Mouse (Mus musculus): ENCODE results near the gene Trpc4ap. TPM values are rescaled to one million over a fixed set of nuclear protein-coding genes. Genes with fewer than 3 reads are reported as not detected.
A peak's percentile ranks its signal among the peaks of the same experiment; 100 is the strongest.
"Not testable (repeated sequence)": the region's sequence is repeated elsewhere in the genome, so short reads cannot be mapped to it uniquely, and the experiment has no call there.

Gene Trpc4ap
- polyA plus RNA-seq, 1 experiment: 105 TPM

GRCm38 (mm10) chr2:155724036-155724435 lies 31.9 kb upstream of the Trpc4ap start:
- Histone ChIP-seq H3K27ac (ENCODE audit: insufficient read depth, low read length) (no peak overlapping the region), H3K4me1 (ENCODE audit: control insufficient read depth, insufficient read depth, low read length) (no peaks in the 10 kb centered on the region), H3K4me3 (ENCODE audit: insufficient read depth, low read length) (no peak overlapping the region)
- TF ChIP-seq CTCF (IDR thresholded peaks at IDR 0.05; ENCODE audit: borderline replicate concordance, insufficient read depth, low read length) (no peak), POLR2A (IDR thresholded peaks at IDR 0.05; ENCODE audit: low read depth, low read length) (no peak)

GRCm38 (mm10) chr2:155720585-155720984 lies 28.4 kb upstream of the Trpc4ap start:
- no peak for TF ChIP-seq CTCF (IDR thresholded peaks at IDR 0.05; ENCODE audit: borderline replicate concordance, insufficient read depth, low read length)
- no peak for TF ChIP-seq POLR2A (IDR thresholded peaks at IDR 0.05; ENCODE audit: low read depth, low read length)
- Histone ChIP-seq H3K4me3 (ENCODE audit: insufficient read depth, low read length) (no peak overlapping the region), H3K4me1 (ENCODE audit: control insufficient read depth, insufficient read depth, low read length) (no peaks in the 10 kb centered on the region), H3K27ac (ENCODE audit: insufficient read depth, low read length) (no peak overlapping the region)

DNA sequence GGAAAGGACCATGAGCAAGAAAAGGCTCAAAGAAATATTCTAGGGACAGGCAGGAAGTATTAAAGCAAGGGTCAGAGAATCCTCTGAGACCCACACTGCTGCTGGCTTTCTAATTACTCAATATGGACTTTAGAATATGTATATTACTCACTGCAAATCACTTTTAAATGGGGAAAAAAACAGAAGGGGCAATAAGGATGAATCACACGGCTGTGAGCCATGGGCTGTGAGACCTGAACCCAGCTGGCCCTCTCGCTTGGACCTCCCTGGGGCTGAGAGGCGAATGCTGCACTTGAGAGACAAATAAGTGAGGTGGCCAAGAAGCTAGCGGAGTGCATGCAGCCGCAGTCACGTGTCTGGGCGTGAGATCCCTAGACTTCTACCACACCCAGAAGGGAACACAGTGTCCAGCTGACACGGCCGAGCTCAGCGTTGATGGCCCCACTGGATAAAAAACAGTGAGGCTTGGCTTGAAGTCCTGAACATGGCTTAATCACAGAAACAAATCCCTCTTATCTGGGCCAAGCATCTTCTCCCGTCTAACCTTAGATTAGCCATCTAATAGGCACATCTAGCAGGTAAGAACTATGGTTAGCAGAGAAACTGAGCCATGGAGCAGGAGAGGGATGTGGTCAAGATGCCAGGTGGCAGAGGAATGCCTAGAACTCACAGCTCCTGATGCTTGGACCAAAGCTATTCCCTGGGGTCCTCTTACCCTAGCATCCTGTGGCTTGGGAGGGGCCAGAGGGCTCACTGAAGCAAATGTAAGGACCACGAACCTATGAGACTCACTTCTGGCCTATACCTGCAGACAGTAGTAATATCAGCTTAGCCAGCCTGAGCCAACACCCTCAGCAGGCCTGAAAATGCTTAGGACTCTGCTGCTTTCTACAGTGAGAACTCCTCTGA lies 25.2 kb upstream of the Trpc4ap start:
- no peak for TF ChIP-seq CTCF (IDR thresholded peaks at IDR 0.05; ENCODE audit: borderline replicate concordance, insufficient read depth, low read length)
- TF ChIP-seq POLR2A (IDR thresholded peaks at IDR 0.05; ENCODE audit: low read depth, low read length): no peak
- Histone ChIP-seq H3K4me3 (ENCODE audit: insufficient read depth, low read length) (no peak overlapping the region), H3K27ac (ENCODE audit: insufficient read depth, low read length) (no peak overlapping the region), H3K4me1 (ENCODE audit: control insufficient read depth, insufficient read depth, low read length) (no peaks in the 10 kb centered on the region)

GRCm38 (mm10) chr2:155710557-155710956 lies 18.4 kb upstream of the Trpc4ap start:
- no peak for TF ChIP-seq POLR2A (IDR thresholded peaks at IDR 0.05; ENCODE audit: low read depth, low read length)
- TF ChIP-seq CTCF (IDR thresholded peaks at IDR 0.05; ENCODE audit: borderline replicate concordance, insufficient read depth, low read length): no peak
- H3K4me3 ChIP-seq (ENCODE audit: insufficient read depth, low read length): no peak overlapping the region
- H3K27ac ChIP-seq (ENCODE audit: insufficient read depth, low read length): no peak overlapping the region
- no peaks in the 10 kb centered on the region for H3K4me1 ChIP-seq (ENCODE audit: control insufficient read depth, insufficient read depth, low read length)

DNA sequence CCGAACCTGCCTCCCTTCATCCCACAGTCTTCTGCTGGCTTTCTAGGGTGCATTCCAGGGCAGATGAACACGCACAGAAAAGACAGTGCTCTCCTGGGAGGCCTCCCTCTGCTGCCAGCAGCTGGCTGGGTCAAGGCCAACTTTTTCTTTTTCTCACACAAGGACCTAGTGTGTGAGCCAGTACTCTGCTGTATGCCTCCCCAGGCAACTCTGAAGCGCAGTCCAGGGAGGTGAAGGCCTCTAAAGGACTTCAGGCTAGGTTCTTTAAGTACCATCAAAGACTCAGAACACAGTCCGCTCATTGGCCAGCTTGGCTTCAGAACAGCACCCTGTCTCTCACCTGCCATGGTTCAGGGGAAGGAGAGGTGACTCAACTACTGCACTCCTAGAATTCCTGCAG lies 15.1 kb upstream of the Trpc4ap start:
- no peaks in the 10 kb centered on the region for H3K4me1 ChIP-seq (ENCODE audit: control insufficient read depth, insufficient read depth, low read length)
- H3K4me3 ChIP-seq (ENCODE audit: insufficient read depth, low read length): no peak overlapping the region
- H3K27ac ChIP-seq (ENCODE audit: insufficient read depth, low read length): no peak overlapping the region
- TF ChIP-seq POLR2A (IDR thresholded peaks at IDR 0.05; ENCODE audit: low read depth, low read length) (no peak), CTCF (IDR thresholded peaks at IDR 0.05; ENCODE audit: borderline replicate concordance, insufficient read depth, low read length) (no peak)

- no peaks in the 10 kb centered on the region for H3K4me1 ChIP-seq (ENCODE audit: control insufficient read depth, insufficient read depth, low read length)
- H3K4me3 ChIP-seq (ENCODE audit: insufficient read depth, low read length): no peak overlapping the region
- H3K27ac ChIP-seq (ENCODE audit: insufficient read depth, low read length): no peak overlapping the region
- no peak for TF ChIP-seq CTCF (IDR thresholded peaks at IDR 0.05; ENCODE audit: borderline replicate concordance, insufficient read depth, low read length)
- TF ChIP-seq POLR2A (IDR thresholded peaks at IDR 0.05; ENCODE audit: low read depth, low read length): no peak
Measured at GRCm38 (mm10) chr2:155703630-155704029, 11.4 kb upstream of the Trpc4ap start.

GRCm38 (mm10) chr2:155701399-155701919 lies 9.3 kb upstream of the Trpc4ap start:
- no peak for TF ChIP-seq POLR2A (IDR thresholded peaks at IDR 0.05; ENCODE audit: low read depth, low read length)
- no peak for TF ChIP-seq CTCF (IDR thresholded peaks at IDR 0.05; ENCODE audit: borderline replicate concordance, insufficient read depth, low read length)
- no peak overlapping the region for H3K4me3 ChIP-seq (ENCODE audit: insufficient read depth, low read length)
- no peak overlapping the region for H3K27ac ChIP-seq (ENCODE audit: insufficient read depth, low read length)
- H3K4me1 ChIP-seq (ENCODE audit: control insufficient read depth, insufficient read depth, low read length): no peaks in the 10 kb centered on the region

DNA sequence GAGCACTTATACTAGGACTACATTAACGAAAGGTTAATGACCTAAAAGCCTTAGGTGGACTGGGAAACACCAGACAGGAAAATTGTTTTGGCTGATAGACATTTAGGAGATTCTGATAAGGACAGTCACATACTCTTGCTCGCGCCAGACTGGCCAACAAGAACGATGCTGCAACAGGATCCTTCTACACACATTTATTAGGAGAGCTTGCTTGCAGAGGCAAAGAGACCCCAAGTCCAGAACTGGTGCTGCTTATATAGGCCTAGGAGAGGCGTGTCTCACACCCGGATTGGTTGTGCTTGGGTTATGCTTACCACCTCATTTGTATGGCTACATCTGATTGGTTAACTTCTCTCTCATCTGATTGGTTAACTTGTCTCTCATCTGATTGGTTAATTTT lies 6.3 kb upstream of the Trpc4ap start:
- not testable (repeated sequence) for H3K4me3 ChIP-seq (ENCODE audit: insufficient read depth, low read length); H3K27ac ChIP-seq (ENCODE audit: insufficient read depth, low read length); H3K4me1 ChIP-seq (ENCODE audit: control insufficient read depth, insufficient read depth, low read length)

DNA sequence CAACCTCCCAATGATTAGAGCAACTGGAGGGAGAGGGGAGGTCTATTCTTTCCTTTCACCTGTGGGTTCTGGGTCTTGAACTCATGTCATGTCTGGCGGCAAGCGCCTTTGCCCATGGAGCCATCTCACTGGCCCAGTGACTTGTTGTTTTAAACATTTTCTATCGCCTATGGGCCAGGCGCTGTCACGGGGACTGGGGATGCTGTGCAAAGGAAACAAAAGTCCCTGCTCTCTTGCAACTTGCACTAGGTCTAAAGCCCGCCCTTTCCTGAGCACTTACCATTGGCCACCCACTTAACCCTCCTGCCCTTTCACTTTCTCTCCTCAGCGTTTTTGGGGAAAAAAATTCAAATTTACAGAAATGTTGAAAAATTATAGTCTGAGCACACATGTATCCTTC lies 4.7 kb upstream of the Trpc4ap start:
- TF ChIP-seq CTCF (IDR thresholded peaks at IDR 0.05; ENCODE audit: borderline replicate concordance, insufficient read depth, low read length) (no peak), POLR2A (IDR thresholded peaks at IDR 0.05; ENCODE audit: low read depth, low read length) (no peak)
- Histone ChIP-seq H3K4me3 (ENCODE audit: insufficient read depth, low read length) (no peak overlapping the region), H3K27ac (ENCODE audit: insufficient read depth, low read length) (no peak overlapping the region)

DNA sequence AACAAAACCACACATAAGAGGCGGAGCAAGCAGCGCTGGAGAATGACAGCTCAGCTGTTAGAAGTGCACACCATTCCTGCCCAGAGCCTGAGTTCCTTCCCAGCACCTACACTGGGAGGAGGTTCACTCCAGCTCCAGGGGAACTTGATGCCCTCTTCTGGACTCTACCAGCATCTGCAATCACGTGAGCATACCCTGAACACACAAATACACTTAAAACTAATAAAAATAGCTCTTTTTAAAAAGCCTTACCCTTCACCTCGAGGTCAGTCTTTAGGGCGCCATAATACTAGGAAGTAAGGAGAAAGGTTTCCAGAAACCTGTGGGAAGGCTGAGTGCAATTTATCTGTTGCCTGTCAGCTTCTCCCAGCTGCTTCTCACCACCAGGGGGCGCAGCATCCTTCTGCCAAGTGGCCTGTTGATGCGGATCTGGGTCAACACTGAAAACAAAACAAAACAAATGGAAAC lies 3.9 kb upstream of the Trpc4ap start:
- Histone ChIP-seq H3K4me1 (ENCODE audit: control insufficient read depth, insufficient read depth, low read length) (no peaks in the 10 kb centered on the region), H3K4me3 (ENCODE audit: insufficient read depth, low read length) (no peak overlapping the region), H3K27ac (ENCODE audit: insufficient read depth, low read length) (no peak overlapping the region)
- TF ChIP-seq CTCF (IDR thresholded peaks at IDR 0.05; ENCODE audit: borderline replicate concordance, insufficient read depth, low read length) (peak; percentile 91), POLR2A (IDR thresholded peaks at IDR 0.05; ENCODE audit: low read depth, low read length) (no peak)

More for the DNA sequence above, 4.7 kb upstream of the Trpc4ap start:
- H3K4me1 ChIP-seq (ENCODE audit: control insufficient read depth, insufficient read depth, low read length): no peaks in the 10 kb centered on the region
